Mouse (Mus musculus) midbrain, postnatal 0 days (tissue): Measurements from ENCODE around the gene Krtap4-1. TPM values are rescaled to one million over a fixed set of nuclear protein-coding genes. Genes with fewer than 3 reads are reported as not detected.
"Not testable (repeated sequence)": the region's sequence is repeated elsewhere in the genome, so short reads cannot be mapped to it uniquely, and the experiment has no call there.

Experiments used
- ATAC-seq: fragments of 200-750 bp; cut with Nextera tagmentation; 2 replicates; pipeline ENCODE4 v1.8.0; 2017; ENCODE audit warnings: moderate number of reproducible peaks, mild to moderate bottlenecking, moderate TSS enrichment, moderate library complexity; ENCODE audit not compliant: low FRiP score
- DNase-seq: peaks from one replicate; pipeline ENCODE4 v3.0.0-alpha.2; 2015; ENCODE audit warnings: low spot score
- H3K27ac ChIP-seq: fragments of 300-500 bp; sonication (generic); 2 replicates; pipeline ENCODE4 v1.5.1; 2014; ENCODE audit warnings: low read depth, mild to moderate bottlenecking, low read length, mixed read lengths
- H3K27me3 ChIP-seq: fragments of 300-500 bp; sonication (generic); 2 replicates; pipeline ENCODE4 v1.6.1; 2014; ENCODE audit warnings: low read length, control low read depth, mixed read lengths; ENCODE audit not compliant: insufficient read depth
- H3K36me3 ChIP-seq: fragments of 300-500 bp; sonication (generic); 2 replicates; pipeline ENCODE4 v1.6.1; 2014; ENCODE audit warnings: low read length, control low read depth, mixed read lengths; ENCODE audit not compliant: insufficient read depth
- H3K4me1 ChIP-seq: fragments of 300-500 bp; sonication (generic); 2 replicates; pipeline ENCODE4 v1.6.1; 2014; ENCODE audit warnings: mild to moderate bottlenecking, control low read depth, antibody characterized with exemption, low read length, mixed read lengths; ENCODE audit not compliant: insufficient read depth
- H3K4me2 ChIP-seq: fragments of 300-500 bp; sonication (generic); 2 replicates; pipeline ENCODE4 v1.6.1; 2014; ENCODE audit warnings: low read depth, mild to moderate bottlenecking, low read length, mixed read lengths; ENCODE audit not compliant: poor library complexity, severe bottlenecking
- H3K4me3 ChIP-seq: fragments of 300-500 bp; sonication (generic); 2 replicates; pipeline ENCODE4 v1.5.1; 2014; ENCODE audit warnings: low read depth, mild to moderate bottlenecking, low read length, moderate library complexity
- H3K9ac ChIP-seq: fragments of 300-500 bp; sonication (generic); replicated peaks from 2 replicates; pipeline ENCODE4 v1.6.1; 2014; ENCODE audit warnings: mild to moderate bottlenecking, low read length, moderate library complexity, mixed read lengths; ENCODE audit not compliant: poor library complexity, severe bottlenecking
- H3K9me3 ChIP-seq: fragments of 300-500 bp; sonication (generic); 2 replicates; pipeline ENCODE4 v1.6.1; 2016; ENCODE audit warnings: low read length, control low read depth
- CTCF ChIP-seq: IDR thresholded peaks from 2 replicates; pipeline ENCODE4 v1.5.1; 2016; ENCODE audit warnings: antibody characterized with exemption, mild to moderate bottlenecking
- WGBS: fragments of 180-500 bp; shearing (Covaris S2); extraction: QIAGEN DNeasy Blood & Tissue Kit; methylation state at CpG from one replicate; pipeline ENCODE4 v1.1.7; 2014; 5-methylcytosine and 5-hydroxymethylcytosine counted together
- polyA plus RNA-seq: library from polyadenylated mRNA; unstranded; fragments of >200 nt; fragmentation: Nextera tagmentation; extraction: Ambion mirVana; gene quantifications from 2 replicates; pipeline ENCODE4 v1.2.1, GENCODE M21; 2015
- total RNA-seq: library from RNA; depleted of rRNA; stranded (reverse); fragments of >200 nt; gene quantifications from 2 replicates; pipeline ENCODE4 v1.2.3, GENCODE M21; 2014; rRNA removed

Gene Krtap4-1
- not detected in 2 replicates for total RNA-seq
- polyA plus RNA-seq: not detected in 2 replicates

DNA sequence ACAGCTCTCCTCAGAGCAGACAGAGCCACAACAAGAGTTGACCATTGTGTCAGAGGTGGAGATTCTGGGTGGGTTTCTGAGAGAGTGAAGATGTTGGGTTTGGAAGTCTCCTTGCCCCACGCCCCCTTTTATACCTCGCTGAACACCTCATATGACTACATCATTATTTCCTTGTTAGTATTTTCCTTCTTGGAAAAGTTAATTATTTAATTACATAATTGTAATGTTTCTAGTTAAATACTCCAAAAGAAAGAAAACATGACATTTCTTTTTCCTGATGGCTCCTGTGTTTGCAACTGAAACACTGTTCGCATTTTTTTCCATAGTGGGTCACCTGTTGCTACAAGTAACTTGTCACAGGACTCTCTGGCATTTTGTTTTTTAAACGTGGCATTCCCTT is at the start of gene Krtap4-1:
Gene Krtap4-1 (minus strand): TSS at position 101 of the 400 bp plus-strand sequence.
- H3K4me2 ChIP-seq: no peak within 1 kb of the TSS
- WGBS: 84% methylated on average over 4 of the region's 4 CpGs
- no peak for ATAC-seq
- no peaks in the 10 kb centered on the region for H3K27me3 ChIP-seq
- no peaks in the 10 kb centered on the region for H3K9me3 ChIP-seq
- no peak for TF ChIP-seq CTCF
- no peak within 1 kb of the TSS for H3K4me3 ChIP-seq
- no peak within 1 kb of the TSS for H3K27ac ChIP-seq
- no peaks in the 10 kb centered on the region for H3K36me3 ChIP-seq
- no peaks in the 10 kb centered on the region for H3K4me1 ChIP-seq
- no peak for DNase-seq
- no peak within 1 kb of the TSS for H3K9ac ChIP-seq

DNA sequence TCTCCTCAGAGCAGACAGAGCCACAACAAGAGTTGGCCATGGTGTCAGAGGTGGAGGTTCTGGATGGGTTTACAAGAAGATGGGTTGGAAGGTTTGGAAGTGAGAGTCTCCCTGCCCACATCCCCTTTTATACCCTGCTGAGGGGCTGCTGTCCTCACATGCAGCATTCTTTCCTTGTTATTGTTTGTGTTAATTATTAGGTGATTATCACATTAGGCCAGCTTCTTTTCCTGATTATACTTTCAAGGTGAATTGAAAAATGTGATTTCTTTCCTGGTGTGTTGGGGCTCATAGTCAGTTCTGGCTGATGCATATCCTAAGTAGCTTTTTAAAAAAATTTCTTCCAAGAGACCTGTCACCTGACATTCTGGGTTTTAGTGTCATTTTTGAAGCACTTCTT is 37.8 kb upstream of the Krtap4-1 start, which contains the start of gene Krtap4-6:
Gene Krtap4-6 (minus strand): TSS at position 101 of the 400 bp plus-strand sequence.
- Histone ChIP-seq H3K27ac (no peak within 1 kb of the TSS), H3K36me3 (no peaks in the 10 kb centered on the region), H3K4me2 (no peak within 1 kb of the TSS), H3K27me3 (no peaks in the 10 kb centered on the region), H3K9me3 (no peaks in the 10 kb centered on the region), H3K4me3 (no peak within 1 kb of the TSS), H3K9ac (no peak within 1 kb of the TSS), H3K4me1 (no peaks in the 10 kb centered on the region)
- ATAC-seq (no peak), DNase-seq (no peak)
- TF ChIP-seq CTCF: no peak

DNA sequence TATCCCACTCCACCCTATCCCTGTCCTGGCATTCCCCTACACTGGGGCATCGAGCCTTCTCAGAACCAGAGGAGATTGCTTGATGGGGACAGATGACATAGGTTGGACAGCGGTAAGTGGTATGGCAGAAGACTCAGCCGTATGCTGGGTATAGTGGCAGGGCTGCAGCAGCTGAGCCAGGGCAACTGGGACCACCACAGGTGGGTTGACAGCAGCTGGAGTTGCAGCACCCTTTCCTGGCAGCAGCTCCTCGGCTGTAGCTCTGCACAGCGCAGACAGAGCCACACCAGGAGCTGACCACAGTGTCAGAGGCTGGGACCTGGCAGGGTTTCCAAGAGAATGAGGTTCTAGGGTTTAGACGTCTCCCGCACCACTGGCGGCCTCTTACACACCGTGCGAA is 34.8 kb upstream of the Krtap4-1 start:
- Histone ChIP-seq H3K27ac (no peak overlapping the region), H3K4me2 (no peak overlapping the region), H3K27me3 (no peaks in the 10 kb centered on the region), H3K36me3 (no peaks in the 10 kb centered on the region), H3K9ac (no peak overlapping the region), H3K4me1 (no peaks in the 10 kb centered on the region), H3K4me3 (no peak overlapping the region), H3K9me3 (no peaks in the 10 kb centered on the region)
- no peak for DNase-seq
- no peak for TF ChIP-seq CTCF
- 86% methylated on average over 10 of the region's 10 CpGs for WGBS
- no peak for ATAC-seq

DNA sequence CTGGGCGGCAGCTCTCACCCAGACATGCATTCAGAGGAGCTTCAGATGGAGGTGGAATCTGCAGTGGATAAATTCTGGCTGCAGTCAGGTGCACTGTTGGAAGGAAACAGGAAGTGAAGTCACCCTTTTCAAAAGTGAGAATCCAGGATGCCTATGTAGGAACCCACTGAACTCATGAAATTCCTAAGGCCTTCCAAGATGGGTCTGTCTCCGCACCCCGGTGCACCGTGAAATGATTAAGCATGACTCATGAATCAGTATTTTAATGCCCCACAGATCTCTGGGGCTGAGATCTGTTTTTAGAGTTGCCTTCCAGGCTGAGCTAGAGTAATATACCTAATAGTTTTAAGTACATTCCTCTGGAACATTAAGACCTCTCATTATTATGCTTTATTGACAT is 31.2 kb upstream of the Krtap4-1 start:
- Histone ChIP-seq H3K27ac (no peak overlapping the region), H3K4me2 (no peak overlapping the region), H3K36me3 (no peaks in the 10 kb centered on the region), H3K4me3 (no peak overlapping the region), H3K9ac (no peak overlapping the region), H3K4me1 (no peaks in the 10 kb centered on the region), H3K27me3 (no peaks in the 10 kb centered on the region), H3K9me3 (no peaks in the 10 kb centered on the region)
- 92% methylated on average over 4 of the region's 4 CpGs for WGBS
- DNase-seq: no peak
- no peak for ATAC-seq
- no peak for TF ChIP-seq CTCF

DNA sequence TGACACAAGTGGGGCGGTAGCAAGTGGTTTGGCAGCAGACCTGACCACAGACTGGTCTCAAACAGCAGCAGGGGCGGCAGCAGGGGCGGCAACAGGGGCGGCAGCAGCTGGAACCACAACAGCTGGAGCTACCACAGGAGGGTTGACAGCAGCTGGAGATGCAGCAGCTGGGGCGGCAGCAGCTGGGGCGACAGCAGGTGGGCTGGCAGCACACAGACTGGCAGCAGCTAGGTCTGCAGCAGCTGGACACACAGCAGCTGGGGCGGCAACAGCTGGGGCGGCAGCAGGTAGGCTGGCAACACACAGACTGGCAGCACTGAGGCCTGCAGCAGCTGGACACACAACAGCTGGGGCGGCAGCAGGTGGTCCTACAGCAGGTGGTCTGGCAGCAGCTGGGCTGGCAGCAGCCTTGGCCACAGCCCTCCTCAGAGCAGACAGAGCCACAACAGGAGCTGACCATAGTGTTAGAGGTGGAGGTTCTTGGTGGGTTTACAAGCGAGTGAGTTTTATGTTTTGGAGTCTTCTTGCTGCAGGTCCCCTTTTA is 30.5 kb upstream of the Krtap4-1 start, which contains the start of gene Gm11563:
Gene Gm11563 (minus strand): TSS at position 494 of the 544 bp plus-strand sequence.
- H3K27me3 ChIP-seq, H3K27ac ChIP-seq, H3K36me3 ChIP-seq, H3K4me2 ChIP-seq, H3K9ac ChIP-seq, H3K4me3 ChIP-seq, H3K4me1 ChIP-seq, DNase-seq, ATAC-seq, H3K9me3 ChIP-seq: not testable (repeated sequence)
- 67% methylated on average over 10 of the region's 10 CpGs for WGBS

DNA sequence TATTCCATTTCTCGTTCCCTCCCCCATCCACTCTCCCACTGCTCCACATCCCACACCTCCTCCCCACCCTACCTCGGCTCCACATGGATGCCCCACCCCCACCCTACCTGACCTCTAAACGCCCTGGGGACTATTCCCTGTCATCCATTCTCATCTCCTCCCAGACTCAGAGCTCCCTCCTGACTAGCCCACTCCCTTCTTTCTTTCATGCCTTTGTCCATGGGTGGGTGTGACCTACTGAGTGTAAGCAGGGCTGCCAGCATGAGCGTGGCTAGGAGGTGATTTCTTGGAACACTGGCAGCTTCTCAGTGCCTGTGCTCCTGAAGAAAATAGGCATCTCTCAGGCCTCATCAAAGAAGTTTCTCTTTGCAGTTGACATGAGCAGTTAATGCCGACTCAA is 29.0 kb upstream of the Krtap4-1 start:
- Histone ChIP-seq H3K9me3 (no peaks in the 10 kb centered on the region), H3K27me3 (no peaks in the 10 kb centered on the region), H3K36me3 (no peaks in the 10 kb centered on the region), H3K27ac (no peak overlapping the region), H3K4me1 (no peaks in the 10 kb centered on the region), H3K9ac (no peak overlapping the region), H3K4me3 (no peak overlapping the region), H3K4me2 (no peak overlapping the region)
- no peak for TF ChIP-seq CTCF
- DNase-seq (no peak), ATAC-seq (no peak)
- 48% methylated on average over 5 of the region's 5 CpGs for WGBS
